11 mouse cellular contexts compared by ENCODE assay signal in the genomic region with DNA sequence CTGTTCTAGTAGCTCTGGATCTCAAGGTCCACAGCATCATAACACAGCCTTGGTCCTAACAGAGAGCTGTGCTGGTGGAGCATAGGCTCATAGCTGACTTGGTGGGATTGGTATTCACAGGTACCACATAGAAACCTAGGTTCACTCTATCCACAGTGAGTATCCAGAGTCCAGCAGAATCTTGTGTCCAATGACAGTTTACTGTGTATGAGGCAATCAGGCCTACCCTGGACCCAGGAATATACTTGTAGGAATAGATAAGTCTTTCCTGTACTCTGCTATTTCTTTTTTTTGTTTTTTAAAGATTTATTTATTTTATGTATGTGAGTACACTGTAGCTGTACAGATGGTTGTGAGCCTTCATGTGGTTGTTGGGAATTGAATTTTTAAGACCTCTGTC. TPM values are rescaled to one million over a fixed set of nuclear protein-coding genes. Genes with fewer than 3 reads are reported as not detected.
DNase-seq lines count a peak whose midpoint lies in the region; ATAC-seq and TF ChIP-seq lines count a peak whose summit lies in the region.
"Had no signal": no experiment of that assay in that cellular context is flagged by ENCODE, and none has a peak within 500 bp of the region (broad histone marks: within the 10 kb centered on the region; RNA-seq: fewer than 3 reads in every experiment).

No protein-coding gene starts in this region.

- TF ChIP-seq CTCF in lung, adult 2 months (IDR thresholded peaks at IDR 0.05; ENCODE audit: insufficient read depth, low read length) = no peak
- no peak for TF ChIP-seq CTCF in forebrain, postnatal 0 days (IDR thresholded peaks at IDR 0.05; ENCODE audit: low read depth)
- no peak for TF ChIP-seq CTCF in midbrain, postnatal 0 days (IDR thresholded peaks at IDR 0.05)

- DNase-seq in hindbrain, embryonic 10.5 days (ENCODE audit: low spot score) = no peak
- no peak for DNase-seq in lung, adult 2 months
- DNase-seq in forebrain, postnatal 0 days = no peak
- no peak for DNase-seq in midbrain, postnatal 0 days (ENCODE audit: low spot score)
- no peak for DNase-seq in heart, postnatal 4 days
- no peak for DNase-seq in embryo, embryonic 10.5 days (ENCODE audit: low spot score)

- H3K4me3 ChIP-seq in hindbrain, embryonic 13.5 days = no peak overlapping the region
- H3K4me3 ChIP-seq in hindbrain, embryonic 10.5 days = no peak overlapping the region
- H3K4me3 ChIP-seq in lung, embryonic 15.5 days = no peak overlapping the region
- H3K4me3 ChIP-seq in lung, adult 2 months (replicated peaks; ENCODE audit: extremely low read depth, low read depth, low read length) = no peak overlapping the region
- no peak overlapping the region for H3K4me3 ChIP-seq in forebrain, postnatal 0 days (ENCODE audit: low read depth, low read length)
- H3K4me3 ChIP-seq in midbrain, postnatal 0 days (ENCODE audit: low read depth, low read length) = no peak overlapping the region
- H3K4me3 ChIP-seq: erythroblast, embryonic 14.5 days; heart, embryonic 10.5 days; limb, embryonic 13.5 days had no signal

- no peaks in the 10 kb centered on the region for H3K4me1 ChIP-seq in hindbrain, embryonic 13.5 days (replicated peaks)
- peaks cover 6% of the 10 kb centered on the region for H3K4me1 ChIP-seq in hindbrain, embryonic 10.5 days (replicated peaks)
- H3K4me1 ChIP-seq in lung, embryonic 15.5 days = 0 out of 2 replicates have a peak, but pooled peaks cover 3% of the 10 kb centered on the region
- no peaks in the 10 kb centered on the region for H3K4me1 ChIP-seq in lung, adult 2 months (ENCODE audit: control insufficient read depth, insufficient read depth, low read length)
- H3K4me1 ChIP-seq in forebrain, postnatal 0 days (ENCODE audit: insufficient read depth) = no peaks in the 10 kb centered on the region
- no peaks in the 10 kb centered on the region for H3K4me1 ChIP-seq in midbrain, postnatal 0 days (ENCODE audit: insufficient read depth, low read length)
- H3K4me1 ChIP-seq: limb, embryonic 13.5 days had no signal

- no peak overlapping the region for H3K27ac ChIP-seq in hindbrain, embryonic 13.5 days
- H3K27ac ChIP-seq in hindbrain, embryonic 10.5 days = no peak overlapping the region
- H3K27ac ChIP-seq in lung, embryonic 15.5 days = no peak overlapping the region
- no peak overlapping the region for H3K27ac ChIP-seq in forebrain, postnatal 0 days (ENCODE audit: low read depth, low read length)
- no peak overlapping the region for H3K27ac ChIP-seq in midbrain, postnatal 0 days (ENCODE audit: low read depth, low read length)
- H3K27ac ChIP-seq: heart, embryonic 10.5 days; limb, embryonic 13.5 days had no signal

- H3K9me3 ChIP-seq in hindbrain, embryonic 13.5 days = no peaks in the 10 kb centered on the region
- H3K9me3 ChIP-seq in hindbrain, embryonic 10.5 days = no peaks in the 10 kb centered on the region
- no peaks in the 10 kb centered on the region for H3K9me3 ChIP-seq in lung, embryonic 15.5 days
- H3K9me3 ChIP-seq in forebrain, postnatal 0 days (ENCODE audit: low read length) = no peaks in the 10 kb centered on the region
- H3K9me3 ChIP-seq in midbrain, postnatal 0 days (ENCODE audit: low read length) = no peaks in the 10 kb centered on the region
- H3K9me3 ChIP-seq: heart, embryonic 10.5 days; limb, embryonic 13.5 days had no signal

- no peak overlapping the region for H3K4me2 ChIP-seq in hindbrain, embryonic 13.5 days
- H3K4me2 ChIP-seq in lung, embryonic 15.5 days = no peak overlapping the region
- H3K4me2 ChIP-seq in forebrain, postnatal 0 days (ENCODE audit: low read depth) = no peak overlapping the region
- H3K4me2 ChIP-seq in midbrain, postnatal 0 days (ENCODE audit: low read depth, low read length, poor library complexity, severe bottlenecking) = no peak overlapping the region
- H3K4me2 ChIP-seq: limb, embryonic 13.5 days had no signal

- ATAC-seq in hindbrain, embryonic 13.5 days (ENCODE audit: low FRiP score) = peak; percentile 65
- peak; percentile 39; the same call in 1 of the 2 replicates for ATAC-seq in lung, embryonic 15.5 days (ENCODE audit: borderline replicate concordance, extremely low read depth, low FRiP score, low TSS enrichment)
- ATAC-seq in forebrain, postnatal 0 days = peak; percentile 23
- ATAC-seq in midbrain, postnatal 0 days (ENCODE audit: low FRiP score) = peak; percentile 34; the same call in 1 of the 2 replicates

- H3K27me3 ChIP-seq in hindbrain, embryonic 13.5 days = no peaks in the 10 kb centered on the region
- no peaks in the 10 kb centered on the region for H3K27me3 ChIP-seq in hindbrain, embryonic 10.5 days (ENCODE audit: insufficient read depth, poor library complexity, severe bottlenecking)
- H3K27me3 ChIP-seq in lung, embryonic 15.5 days = no peaks in the 10 kb centered on the region
- H3K27me3 ChIP-seq in forebrain, postnatal 0 days (ENCODE audit: insufficient read depth, low read length) = no peaks in the 10 kb centered on the region
- H3K27me3 ChIP-seq in midbrain, postnatal 0 days (ENCODE audit: insufficient read depth, low read length) = no peaks in the 10 kb centered on the region
- H3K27me3 ChIP-seq: limb, embryonic 13.5 days had no signal

- no peaks in the 10 kb centered on the region for H3K36me3 ChIP-seq in hindbrain, embryonic 13.5 days
- H3K36me3 ChIP-seq in hindbrain, embryonic 10.5 days = no peaks in the 10 kb centered on the region
- no peaks in the 10 kb centered on the region for H3K36me3 ChIP-seq in lung, embryonic 15.5 days
- H3K36me3 ChIP-seq in forebrain, postnatal 0 days (ENCODE audit: insufficient read depth) = no peaks in the 10 kb centered on the region
- no peaks in the 10 kb centered on the region for H3K36me3 ChIP-seq in midbrain, postnatal 0 days (ENCODE audit: insufficient read depth, low read length)
- H3K36me3 ChIP-seq: heart, embryonic 10.5 days; limb, embryonic 13.5 days had no signal

- TF ChIP-seq POLR2A in lung, adult 2 months (IDR thresholded peaks at IDR 0.05; ENCODE audit: borderline replicate concordance, extremely low read depth, low read depth, low read length) = no peak

- no peak overlapping the region for H3K9ac ChIP-seq in hindbrain, embryonic 13.5 days
- no peak overlapping the region for H3K9ac ChIP-seq in lung, embryonic 15.5 days
- H3K9ac ChIP-seq in forebrain, postnatal 0 days = no peak overlapping the region
- no peak overlapping the region for H3K9ac ChIP-seq in midbrain, postnatal 0 days (replicated peaks; ENCODE audit: low read length, poor library complexity, severe bottlenecking)
- H3K9ac ChIP-seq: limb, embryonic 13.5 days had no signal

RNA-seq across cellular contexts. Expression of a gene that starts 11.3 kb away (rescaled TPM):
- 68.8 and 69.8 TPM in 2 replicates for polyA plus RNA-seq in hindbrain, embryonic 13.5 days (2015; fragmentation: Nextera tagmentation; extraction: Ambion mirVana)
- polyA plus RNA-seq in hindbrain, embryonic 10.5 days (2016; fragmentation: Nextera tagmentation; extraction: Ambion mirVana) = 52.4 and 66.8 TPM in 2 replicates
- polyA plus RNA-seq in lung, embryonic 15.5 days (2015; fragmentation: Nextera tagmentation; extraction: Ambion mirVana) = 30.2 and 32.2 TPM in 2 replicates
- 1.2 and 2.4 TPM in 2 replicates for polyA plus RNA-seq in lung, adult 2 months (2012; rRNA removed)
- 25.1 and 26.0 TPM in 2 replicates for total RNA-seq in forebrain, postnatal 0 days (2014; rRNA removed)
- polyA plus RNA-seq in forebrain, postnatal 0 days (2015; fragmentation: Nextera tagmentation; extraction: Ambion mirVana) = 40.7 and 66.0 TPM in 2 replicates
- total RNA-seq in midbrain, postnatal 0 days (2014; rRNA removed) = 16.7 and 20.5 TPM in 2 replicates
- 63.8 and 70.0 TPM in 2 replicates for polyA plus RNA-seq in midbrain, postnatal 0 days (2015; fragmentation: Nextera tagmentation; extraction: Ambion mirVana)
- 10 to 100 TPM; 14.7 to 17.2 TPM for total RNA-seq in heart, postnatal 4 days (2021)

RNA-seq across cellular contexts. Expression of a gene that starts 32.2 kb away (rescaled TPM):
- 10.7 and 11.8 TPM in 2 replicates for polyA plus RNA-seq in hindbrain, embryonic 13.5 days (2015; fragmentation: Nextera tagmentation; extraction: Ambion mirVana)
- polyA plus RNA-seq in hindbrain, embryonic 10.5 days (2016; fragmentation: Nextera tagmentation; extraction: Ambion mirVana) = 1.7 and 1.8 TPM in 2 replicates
- 41.7 and 42.8 TPM in 2 replicates for polyA plus RNA-seq in lung, embryonic 15.5 days (2015; fragmentation: Nextera tagmentation; extraction: Ambion mirVana)
- 9.0 and 13.9 TPM in 2 replicates for polyA plus RNA-seq in lung, adult 2 months (2012; rRNA removed)
- 18.2 and 23.5 TPM in 2 replicates for total RNA-seq in forebrain, postnatal 0 days (2014; rRNA removed)
- 21.1 and 23.9 TPM in 2 replicates for polyA plus RNA-seq in forebrain, postnatal 0 days (2015; fragmentation: Nextera tagmentation; extraction: Ambion mirVana)
- 21.1 and 24.8 TPM in 2 replicates for total RNA-seq in midbrain, postnatal 0 days (2014; rRNA removed)
- polyA plus RNA-seq in midbrain, postnatal 0 days (2015; fragmentation: Nextera tagmentation; extraction: Ambion mirVana) = 19.7 and 23.8 TPM in 2 replicates
- total RNA-seq in heart, postnatal 4 days (2021) = 1 to 10 TPM; 2.1 to 3.5 TPM
- polyA plus RNA-seq: erythroblast, embryonic 14.5 days had no signal

RNA-seq across cellular contexts. Expression of a gene that starts 57.9 kb away (rescaled TPM):
- 0.36 and 0.52 TPM in 2 replicates for polyA plus RNA-seq in hindbrain, embryonic 13.5 days (2015; fragmentation: Nextera tagmentation; extraction: Ambion mirVana)
- 1.2 and 1.3 TPM in 2 replicates for polyA plus RNA-seq in hindbrain, embryonic 10.5 days (2016; fragmentation: Nextera tagmentation; extraction: Ambion mirVana)
- polyA plus RNA-seq in lung, embryonic 15.5 days (2015; fragmentation: Nextera tagmentation; extraction: Ambion mirVana) = 0.90 and 1.5 TPM in 2 replicates
- 0.15 and 0.79 TPM in 2 replicates for polyA plus RNA-seq in lung, adult 2 months (2012; rRNA removed)
- 0.23 and 0.76 TPM in 2 replicates for total RNA-seq in forebrain, postnatal 0 days (2014; rRNA removed)
- polyA plus RNA-seq in forebrain, postnatal 0 days (2015; fragmentation: Nextera tagmentation; extraction: Ambion mirVana) = 0.67 and 0.79 TPM in 2 replicates
- 0.14 and 1.0 TPM in 2 replicates for total RNA-seq in midbrain, postnatal 0 days (2014; rRNA removed)
- polyA plus RNA-seq in midbrain, postnatal 0 days (2015; fragmentation: Nextera tagmentation; extraction: Ambion mirVana) = 1.1 and 1.3 TPM in 2 replicates
- total RNA-seq in heart, postnatal 4 days (2021) = 1 to 10 TPM; 1.1 to 1.5 TPM

RNA-seq across cellular contexts. Expression of a gene that starts 58.0 kb away (rescaled TPM):
- 93.7 and 95.3 TPM in 2 replicates for polyA plus RNA-seq in hindbrain, embryonic 13.5 days (2015; fragmentation: Nextera tagmentation; extraction: Ambion mirVana)
- polyA plus RNA-seq in hindbrain, embryonic 10.5 days (2016; fragmentation: Nextera tagmentation; extraction: Ambion mirVana) = 64.0 and 81.2 TPM in 2 replicates
- polyA plus RNA-seq in lung, embryonic 15.5 days (2015; fragmentation: Nextera tagmentation; extraction: Ambion mirVana) = 87.6 and 90.5 TPM in 2 replicates
- 46.3 and 48.6 TPM in 2 replicates for polyA plus RNA-seq in lung, adult 2 months (2012; rRNA removed)
- 22.4 and 30.2 TPM in 2 replicates for total RNA-seq in forebrain, postnatal 0 days (2014; rRNA removed)
- polyA plus RNA-seq in forebrain, postnatal 0 days (2015; fragmentation: Nextera tagmentation; extraction: Ambion mirVana) = 63.2 and 87.1 TPM in 2 replicates
- 41.3 and 70.4 TPM in 2 replicates for total RNA-seq in midbrain, postnatal 0 days (2014; rRNA removed)
- polyA plus RNA-seq in midbrain, postnatal 0 days (2015; fragmentation: Nextera tagmentation; extraction: Ambion mirVana) = 84.1 and 101 TPM in 2 replicates
- total RNA-seq in heart, postnatal 4 days (2021) = 10 to 100 TPM; 31.8 to 36.7 TPM
